8 mouse cellular contexts compared by ENCODE assay signal in the genomic region with DNA sequence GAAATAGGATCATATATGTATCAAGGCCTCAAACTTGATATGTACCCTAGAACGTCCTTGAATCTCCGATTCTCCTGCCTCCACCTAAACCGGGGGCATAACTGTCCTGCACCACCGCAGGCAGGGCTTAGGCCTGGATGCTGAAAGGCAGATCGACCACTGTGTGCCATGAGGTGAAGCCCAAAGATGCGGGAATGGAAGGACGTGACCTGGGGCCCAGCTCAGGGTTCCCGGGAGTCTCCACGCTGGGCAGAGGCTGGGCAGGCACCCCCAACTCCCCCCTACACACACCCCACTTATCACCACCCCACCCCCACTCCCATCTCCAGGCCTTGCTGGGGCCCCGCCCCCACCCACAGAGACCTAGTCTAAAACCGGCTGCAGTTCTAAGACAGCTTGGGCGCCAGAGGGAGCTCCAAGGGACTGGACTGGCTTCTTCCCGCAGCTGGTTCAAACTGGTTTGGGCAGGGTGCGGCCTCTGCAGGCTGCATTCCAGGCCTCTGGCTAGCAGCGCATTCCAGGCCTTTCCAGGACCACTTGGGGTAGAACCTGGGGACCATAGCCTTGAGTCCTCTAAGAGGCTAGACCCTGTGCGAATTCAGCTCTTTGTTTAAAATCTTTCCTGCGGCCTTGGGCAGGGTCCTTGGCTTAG. TPM values are rescaled to one million over a fixed set of nuclear protein-coding genes. Genes with fewer than 3 reads are reported as not detected.
A peak's percentile ranks its signal among the peaks of the same experiment; 100 is the strongest.
DNase-seq lines count a peak whose midpoint lies in the region; ATAC-seq lines count a peak whose summit lies in the region.

No protein-coding gene starts in this region.

- no peak overlapping the region for H3K27ac ChIP-seq in forebrain, embryonic 16.5 days (ENCODE audit: low read length)
- peak overlapping the region; percentile 82 for H3K27ac ChIP-seq in lung, embryonic 15.5 days

- WGBS in forebrain, embryonic 16.5 days: 14% methylated on average over 17 of the region's 17 CpGs
- WGBS in lung, embryonic 15.5 days: 16% methylated on average over 17 of the region's 17 CpGs

- H3K27me3 ChIP-seq in forebrain, embryonic 16.5 days (replicated peaks; ENCODE audit: control insufficient read depth, insufficient read depth, low read length): no peaks in the 10 kb centered on the region
- peaks cover 12% of the 10 kb centered on the region for H3K27me3 ChIP-seq in lung, embryonic 15.5 days

- intact Hi-C loops in heart, postnatal 25 days (cut with DNase I): loop anchor here (5.0 kb wide), 1 partner anchor 332 kb away; no protein-coding TSS in a partner anchor

- H3K4me2 ChIP-seq in forebrain, embryonic 16.5 days (ENCODE audit: low read length): no peak overlapping the region
- peak overlapping the region; percentile 21; the same call in 1 of the 2 replicates for H3K4me2 ChIP-seq in lung, embryonic 15.5 days

- H3K9me3 ChIP-seq in forebrain, embryonic 16.5 days (ENCODE audit: control insufficient read depth, low read length): no peaks in the 10 kb centered on the region
- H3K9me3 ChIP-seq in lung, embryonic 15.5 days: no peaks in the 10 kb centered on the region

- no peak overlapping the region for H3K4me3 ChIP-seq in forebrain, embryonic 16.5 days (replicated peaks; ENCODE audit: low read length)
- H3K4me3 ChIP-seq in lung, embryonic 15.5 days: no peak overlapping the region

- H3K9ac ChIP-seq in forebrain, embryonic 16.5 days (replicated peaks; ENCODE audit: low read depth, low read length): no peak overlapping the region
- H3K9ac ChIP-seq in lung, embryonic 15.5 days: 0 out of 2 replicates have a peak overlapping the region, but pooled peaks have one; percentile 18

- peak; percentile 30 for DNase-seq in A20 (ENCODE audit: low read depth, low spot score)
- DNase-seq in adrenal gland, postnatal 10 days: peak; percentile 82
- DNase-seq in heart, postnatal 25 days (ENCODE audit: low spot score): peak; percentile 38
- peak; percentile 95 to 97 for DNase-seq in kidney, postnatal 4 days
- DNase-seq in ovary, postnatal 36 days (ENCODE audit: low spot score): peak; percentile 86
- DNase-seq in urinary bladder, postnatal 4 days (ENCODE audit: low spot score in 2 of 2): peak; percentile 84 to 87

- peak; percentile 59 for ATAC-seq in forebrain, embryonic 16.5 days
- ATAC-seq in lung, embryonic 15.5 days (ENCODE audit: borderline replicate concordance, extremely low read depth, low FRiP score, low TSS enrichment): peak; percentile 81

- H3K4me1 ChIP-seq in forebrain, embryonic 16.5 days (replicated peaks; ENCODE audit: control insufficient read depth, insufficient read depth, low read length): peaks cover 17% of the 10 kb centered on the region
- H3K4me1 ChIP-seq in lung, embryonic 15.5 days: peaks cover 22% of the 10 kb centered on the region

- H3K36me3 ChIP-seq in forebrain, embryonic 16.5 days (ENCODE audit: control insufficient read depth, insufficient read depth): no peaks in the 10 kb centered on the region
- no peaks in the 10 kb centered on the region for H3K36me3 ChIP-seq in lung, embryonic 15.5 days

RNA-seq across cellular contexts. Expression of a gene that starts 34.0 kb away (rescaled TPM):
- 1 to 10 TPM; 2.1 to 2.3 TPM for total RNA-seq in adrenal gland, postnatal 10 days (2021)
- 6.1 and 6.2 TPM in 2 replicates for polyA plus RNA-seq in forebrain, embryonic 16.5 days (2015; fragmentation: Nextera tagmentation; extraction: Ambion mirVana)
- total RNA-seq in heart, postnatal 25 days (2021): 1 to 10 TPM; 3.1 to 3.4 TPM
- 10.8 and 12.8 TPM in 2 replicates for polyA plus RNA-seq in lung, embryonic 15.5 days (2015; fragmentation: Nextera tagmentation; extraction: Ambion mirVana)

Comparison
In these comparisons a context has a peak if more than half of its experiments do, and no peak if none do; other contexts are left out.
1. DNase-seq: peak in every context shown above with its lines; median percentile 96 in kidney, postnatal 4 days; 86 in ovary, postnatal 36 days; 86 in urinary bladder, postnatal 4 days; 82 in adrenal gland, postnatal 10 days; 38 in heart, postnatal 25 days; 30 in A20.